Mouse (Mus musculus) cortical plate, adult 2 months (tissue): ENCODE data around the gene Med12l. TPM values are rescaled to one million over a fixed set of nuclear protein-coding genes. Genes with fewer than 3 reads are reported as not detected.

ENCODE experiments used
- H3K27ac ChIP-seq: fragments of 200-500 bp; 2 replicates; pipeline ENCODE4 v1.5.1; 2012; ENCODE audit warnings: low read length, control low read depth, inconsistent platforms; ENCODE audit not compliant: insufficient read depth
- H3K4me1 ChIP-seq: fragments of 200-500 bp; 2 replicates; pipeline ENCODE4 v1.6.1; 2011; ENCODE audit warnings: low read length; ENCODE audit not compliant: control insufficient read depth, insufficient read depth
- H3K4me3 ChIP-seq: fragments of 200-500 bp; 2 replicates; pipeline ENCODE4 v1.5.1; 2011; ENCODE audit warnings: mild to moderate bottlenecking, low read length, control low read depth; ENCODE audit not compliant: insufficient read depth
- CTCF ChIP-seq: fragments of 200-500 bp; IDR thresholded peaks from 2 replicates; pipeline ENCODE4 v1.5.1; 2011; ENCODE audit warnings: mild to moderate bottlenecking, control low read depth, low read length; ENCODE audit not compliant: insufficient read depth; ENCODE audit errors: extremely low read depth
- POLR2A ChIP-seq: fragments of 200-500 bp; IDR thresholded peaks from 2 replicates; pipeline ENCODE4 v1.6.1; 2011; ENCODE audit warnings: mild to moderate bottlenecking, low read length, control low read depth; ENCODE audit not compliant: insufficient read depth; ENCODE audit errors: extremely low read depth
- polyA plus RNA-seq: library from polyadenylated mRNA; depleted of rRNA; stranded (reverse); fragments of >200 nt; gene quantifications from 2 replicates; pipeline ENCODE4 v1.2.3, GENCODE M21; 2012

The Med12l gene
- polyA plus RNA-seq, 1 experiment: 11.2 TPM

DNA sequence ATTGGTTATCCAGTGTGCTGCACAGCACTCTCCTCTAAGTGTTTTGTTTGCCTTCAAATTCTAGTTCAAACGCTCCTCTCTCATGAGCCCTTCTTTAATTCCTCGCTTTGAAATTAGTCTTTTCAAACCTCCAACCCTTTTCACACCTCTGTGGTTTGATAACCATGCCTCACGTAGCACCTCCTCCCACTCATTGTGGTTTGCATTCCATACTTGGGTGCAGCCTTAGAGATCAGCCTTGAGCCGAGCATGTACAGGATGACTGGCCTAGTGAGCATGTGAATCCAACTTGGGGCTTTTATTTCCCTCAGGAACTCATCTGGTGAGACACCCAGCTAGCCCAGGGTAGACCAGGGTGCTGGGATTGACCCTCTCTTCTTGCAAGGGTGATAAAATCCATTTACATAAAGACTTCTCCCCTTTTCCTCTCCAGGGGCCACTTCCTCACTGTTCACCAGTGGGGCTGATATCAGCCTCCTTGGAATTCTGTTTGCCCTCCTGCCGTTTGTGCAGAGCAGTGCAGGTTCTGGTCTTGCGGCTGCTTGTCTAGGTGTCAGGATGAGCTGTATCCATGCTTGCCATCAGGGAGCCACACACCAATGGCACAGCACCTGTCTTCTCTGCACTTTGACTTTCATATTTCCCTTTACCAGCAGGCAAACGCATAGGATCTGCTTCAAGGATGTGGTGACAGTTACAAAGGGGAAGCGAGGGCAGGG is 198.3 kb downstream of the Med12l start:
- no peak overlapping the region for H3K4me3 ChIP-seq
- H3K27ac ChIP-seq: no peak overlapping the region
- peaks cover 1% of the 10 kb centered on the region; the same call in 1 of the 2 replicates for H3K4me1 ChIP-seq
- TF ChIP-seq CTCF: no peak
- TF ChIP-seq POLR2A: no peak

DNA sequence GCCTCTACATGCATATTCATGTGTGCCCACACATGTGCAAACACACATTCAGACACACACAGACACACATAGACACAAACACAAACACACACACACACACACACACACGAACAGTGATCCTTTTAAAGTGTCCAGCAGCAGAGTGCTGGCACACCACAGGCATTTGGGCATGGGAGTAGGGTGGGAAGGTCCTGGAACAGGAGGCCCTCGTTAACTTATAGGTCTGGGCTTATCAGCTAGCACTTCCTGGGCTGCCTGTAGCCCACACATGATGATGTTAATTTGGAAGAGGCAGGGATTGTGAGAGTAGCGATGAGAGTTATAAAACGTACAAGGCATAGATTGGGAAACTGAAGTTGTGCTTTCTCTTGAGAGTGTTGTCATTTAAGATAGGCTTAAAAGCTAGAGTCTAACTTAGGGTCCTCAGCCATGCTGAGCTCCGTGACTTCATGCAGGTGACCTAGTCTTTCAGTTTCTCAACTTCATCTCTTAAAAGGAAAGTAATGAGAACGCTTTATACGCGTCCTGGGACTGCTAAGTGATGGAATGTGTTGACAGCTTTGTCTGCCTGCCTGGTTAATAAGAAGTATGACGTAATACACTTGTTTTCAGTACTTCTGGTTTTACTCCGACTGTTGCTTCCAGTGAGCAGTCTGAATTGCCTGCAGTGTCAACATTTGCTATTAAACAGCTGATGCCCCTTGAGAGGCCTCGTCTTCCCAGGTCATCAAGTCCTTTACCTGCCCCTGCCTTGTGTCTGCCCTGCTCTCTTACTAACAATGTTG is 199.3 kb downstream of the Med12l start:
- 0 out of 2 replicates have a peak overlapping the region, but pooled peaks have one; percentile 1 for H3K27ac ChIP-seq
- peaks cover 1% of the 10 kb centered on the region; the same call in 1 of the 2 replicates for H3K4me1 ChIP-seq
- H3K4me3 ChIP-seq: no peak overlapping the region
- TF ChIP-seq CTCF (no peak), POLR2A (no peak)

DNA sequence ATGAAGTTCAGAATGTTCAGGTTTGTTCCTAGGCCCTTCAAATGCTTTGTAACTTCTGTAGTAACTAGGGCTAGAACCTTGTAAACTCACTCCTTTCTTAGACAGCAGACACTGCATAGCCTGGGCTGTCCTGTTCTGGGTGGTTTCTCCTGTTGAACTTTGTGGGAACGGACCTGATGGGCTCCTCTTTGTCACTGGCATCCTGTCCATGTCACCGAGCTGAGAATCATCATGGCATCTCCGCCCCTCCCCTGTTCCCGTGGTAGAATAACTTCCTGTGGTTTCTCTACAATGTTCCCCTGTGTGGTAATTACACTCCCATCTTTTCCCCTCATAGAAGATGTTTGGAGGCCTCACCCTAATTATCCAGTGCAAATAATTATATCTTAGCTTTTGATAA is 200.3 kb downstream of the Med12l start:
- no peak for TF ChIP-seq POLR2A
- no peak for TF ChIP-seq CTCF
- Histone ChIP-seq H3K27ac (no peak overlapping the region), H3K4me1 (peaks cover 1% of the 10 kb centered on the region; the same call in 1 of the 2 replicates), H3K4me3 (no peak overlapping the region)

DNA sequence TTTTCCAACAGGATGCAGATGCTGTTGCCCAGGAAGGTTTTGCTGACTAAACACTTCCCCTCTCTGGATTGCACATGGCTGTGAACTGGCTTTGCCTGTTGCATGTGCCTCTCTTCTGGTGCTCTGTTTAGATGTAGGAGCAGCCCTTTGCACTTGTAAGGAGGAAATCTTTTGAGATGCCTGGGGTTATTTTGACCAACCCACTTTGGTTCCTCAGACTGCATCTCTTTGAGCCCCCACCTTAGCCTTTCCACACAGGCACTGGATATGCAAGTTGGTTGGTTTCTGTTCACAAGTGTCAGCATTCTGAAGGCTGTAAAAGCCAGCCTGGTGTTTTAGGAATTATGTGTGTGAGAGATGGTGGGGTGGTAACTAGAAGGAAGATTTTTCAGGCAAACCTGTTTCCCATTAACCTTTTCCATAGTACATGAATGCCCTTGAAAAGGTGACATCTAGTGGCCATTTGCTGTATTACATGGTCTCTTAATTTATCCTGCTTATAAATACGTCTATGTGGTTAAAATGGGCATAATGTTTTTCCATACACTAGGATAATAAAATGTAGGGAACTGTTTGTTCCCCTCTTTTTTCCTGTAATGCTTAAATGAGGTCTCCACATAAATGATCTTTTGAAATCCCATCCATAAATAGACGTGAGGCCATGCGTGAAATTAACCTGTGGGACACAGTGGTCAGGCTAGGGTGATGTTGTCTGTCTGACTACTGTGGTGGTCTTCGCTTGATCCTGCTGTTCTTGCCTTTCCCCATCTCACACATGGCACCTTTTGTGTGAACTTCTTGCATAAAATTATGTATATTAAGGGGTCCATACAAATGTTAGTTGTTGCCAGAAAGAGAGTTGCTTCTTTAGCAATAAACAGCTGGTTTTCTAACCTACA is 203.3 kb downstream of the Med12l start:
- no peak overlapping the region for H3K4me3 ChIP-seq
- H3K27ac ChIP-seq: no peak overlapping the region
- H3K4me1 ChIP-seq: no peaks in the 10 kb centered on the region; the same call in 1 of the 2 replicates
- TF ChIP-seq POLR2A: no peak
- TF ChIP-seq CTCF: peak; percentile 26; the same call in 1 of the 2 replicates

DNA sequence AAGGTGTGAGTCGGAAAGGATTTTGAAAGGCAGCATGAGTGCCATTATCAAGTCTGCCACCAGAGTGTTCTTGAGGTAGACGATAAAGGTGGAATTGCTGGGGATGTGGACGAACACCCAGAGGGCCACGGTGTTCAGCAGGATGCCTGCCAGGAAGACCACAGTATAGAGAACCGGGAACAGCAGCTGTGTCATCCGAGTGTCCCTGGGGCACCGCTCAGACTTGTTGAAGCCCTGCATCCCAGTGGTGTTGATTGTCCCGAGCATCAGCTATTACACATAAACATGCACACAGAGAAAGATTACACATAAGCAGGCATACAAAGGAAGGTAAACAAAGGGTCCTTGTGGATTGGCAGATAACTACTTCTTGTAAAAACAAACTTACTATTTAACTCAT is 204.5 kb downstream of the Med12l start:
- H3K4me3 ChIP-seq: no peak overlapping the region
- TF ChIP-seq POLR2A (no peak), CTCF (no peak)
- no peak overlapping the region for H3K27ac ChIP-seq
- H3K4me1 ChIP-seq: no peaks in the 10 kb centered on the region; the same call in 1 of the 2 replicates

DNA sequence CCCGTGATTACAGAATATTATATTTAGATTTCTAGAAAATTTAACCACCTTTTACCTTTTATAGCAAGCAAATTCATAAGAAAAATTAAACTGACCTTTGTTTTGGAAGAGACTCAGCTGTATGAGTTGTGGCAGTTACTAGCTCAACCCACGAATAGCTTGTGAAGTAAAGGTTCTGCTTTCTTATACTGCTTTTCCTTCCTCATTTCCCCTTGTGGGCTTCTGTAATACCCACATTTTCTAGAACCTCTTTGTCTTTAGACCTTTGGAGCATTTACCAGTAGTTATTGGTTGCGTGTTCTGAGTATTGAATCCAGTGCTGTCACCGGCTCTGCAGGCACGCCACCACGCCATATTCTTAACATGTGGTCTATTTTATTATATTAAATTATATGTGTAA is 205.1 kb downstream of the Med12l start, which contains the start of gene P2ry13:
Gene P2ry13, minus strand, starts transcription at position 156 of the 400 bp plus-strand sequence.
- H3K4me3 ChIP-seq: no peak within 1 kb of the TSS
- H3K4me1 ChIP-seq: no peaks in the 10 kb centered on the region
- no peak for TF ChIP-seq CTCF
- TF ChIP-seq POLR2A: no peak
- peak within 1 kb of the TSS; percentile 47; the same call in 1 of the 2 replicates for H3K27ac ChIP-seq

DNA sequence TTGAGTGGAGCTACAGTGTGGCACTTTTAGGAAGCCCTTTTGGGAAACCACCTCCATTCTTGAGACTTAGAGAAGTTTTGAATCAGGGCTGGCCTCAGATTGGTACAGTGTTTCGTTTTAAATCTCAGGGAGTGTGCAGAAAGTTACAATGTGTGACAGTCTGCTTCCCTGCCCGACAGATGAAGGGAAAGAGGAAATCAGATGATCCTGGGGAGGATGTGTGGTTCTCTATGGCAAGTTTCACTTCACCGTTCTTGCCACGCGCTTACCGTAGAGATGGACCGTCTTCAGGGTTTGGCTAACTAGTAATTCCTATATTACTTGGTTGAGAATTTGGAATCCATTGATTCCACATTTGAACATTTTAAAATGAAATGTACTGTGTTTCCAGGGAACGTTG is 206.2 kb downstream of the Med12l start:
- Histone ChIP-seq H3K4me3 (no peak overlapping the region), H3K27ac (no peak overlapping the region), H3K4me1 (no peaks in the 10 kb centered on the region)
- no peak for TF ChIP-seq CTCF
- TF ChIP-seq POLR2A: no peak

DNA sequence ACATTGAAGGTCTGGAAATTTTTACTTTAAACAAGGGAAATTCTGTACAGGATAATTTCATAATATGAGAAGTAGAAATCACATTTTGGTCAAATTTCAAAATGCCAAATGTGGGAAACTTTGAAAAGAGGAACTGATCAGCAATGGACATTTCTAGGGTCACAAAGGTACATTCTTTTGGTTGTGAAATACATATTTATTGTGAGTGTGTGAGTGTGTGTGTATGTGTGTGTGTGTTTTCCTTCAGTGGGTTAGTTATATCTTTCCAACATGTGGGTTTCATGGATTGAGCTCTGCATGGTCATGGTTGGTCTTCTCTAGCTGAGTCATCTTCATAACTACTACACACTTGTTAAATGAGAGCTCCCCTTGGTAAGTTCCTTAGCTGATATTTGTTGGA is 206.8 kb downstream of the Med12l start:
- Histone ChIP-seq H3K27ac (no peak overlapping the region), H3K4me1 (no peaks in the 10 kb centered on the region), H3K4me3 (no peak overlapping the region)
- no peak for TF ChIP-seq CTCF
- TF ChIP-seq POLR2A: no peak

DNA sequence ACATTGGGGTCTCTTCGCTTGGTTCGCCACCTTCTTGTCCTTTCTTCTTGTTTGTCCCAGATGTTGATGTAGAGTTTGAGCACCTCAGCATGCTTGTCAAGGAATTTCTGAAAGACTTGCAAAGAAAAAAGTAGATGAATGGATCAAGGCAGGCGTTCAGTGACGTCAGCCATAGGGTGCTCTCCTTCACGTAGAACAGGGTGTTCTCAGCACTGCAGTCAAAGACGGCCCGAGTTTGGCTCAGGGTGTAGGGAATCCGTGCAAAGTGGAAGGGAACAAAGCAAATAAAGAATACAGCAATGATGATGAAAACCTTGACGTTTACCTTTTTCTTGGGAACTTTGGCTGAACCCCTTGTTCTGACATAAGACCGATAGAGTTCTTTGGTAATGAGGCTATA is 211.6 kb downstream of the Med12l start:
- H3K27ac ChIP-seq: no peak overlapping the region
- H3K4me3 ChIP-seq: no peak overlapping the region
- no peak for TF ChIP-seq POLR2A
- TF ChIP-seq CTCF: no peak
- H3K4me1 ChIP-seq: no peaks in the 10 kb centered on the region
